Mouse (Mus musculus): ENCODE data around the gene Rela.

GRCm38 (mm10) chr19:5591888-5592287 lies 45.4 kb upstream of the Rela start:
- TF ChIP-seq POLR2A (IDR thresholded peaks at IDR 0.05; ENCODE audit: low read depth, low read length): no peak
- TF ChIP-seq CTCF (IDR thresholded peaks at IDR 0.05; ENCODE audit: extremely low read depth, insufficient read length, insufficient replicate concordance, low read depth, low read length): no peak

Measured in small intestine, adult 2 months (tissue).